Mouse (Mus musculus) erythroblast, adult 5-6 weeks (primary cell): ENCODE data around the gene Zfp598. TPM values are rescaled to one million over a fixed set of nuclear protein-coding genes. Genes with fewer than 3 reads are reported as not detected.
"Not testable (repeated sequence)": the region's sequence is repeated elsewhere in the genome, so short reads cannot be mapped to it uniquely, and the experiment has no call there.

ENCODE experiments used
- ATAC-seq: replicated peaks from 2 replicates; pipeline ENCODE4 v1.8.0; 2016; ENCODE audit warnings: moderate number of reproducible peaks, mild to moderate bottlenecking, moderate TSS enrichment, inconsistent platforms; ENCODE audit not compliant: poor library complexity, low FRiP score, severe bottlenecking
- total RNA-seq, 2 experiments: library from RNA; stranded (forward) in 1 of 2; stranded (reverse) in 1 of 2; fragments of 150-400 nt in 1 of 2; fragments of 200-764, 138-1000 nt in 1 of 2; gene quantifications; 2 replicates each; pipeline versions ENCODE4 v1.2.3 to v1.2.4; 2015 to 2017; ENCODE audit warnings: low replicate concordance in 2 of 2

Zfp598 gene
- total RNA-seq, 2 experiments from 2014 or later, result 3.7 to 4.0 TPM

GRCm38 (mm10) chr17:24716166-24716682 is 46.7 kb downstream of the Zfp598 start:
- ATAC-seq, result no peak

- ATAC-seq, result no peak
Measured at GRCm38 (mm10) chr17:24717943-24718342, 48.5 kb downstream of the Zfp598 start, which contains the start of the genes Rnf151 and Rps2. TSS of gene Rnf151 (minus strand) at chr17:24718063. TSS of gene Rps2 (plus strand) at chr17:24718116.

GRCm38 (mm10) chr17:24718938-24719337 is 49.5 kb downstream of the Zfp598 start:
- not testable (repeated sequence) for ATAC-seq

GRCm38 (mm10) chr17:24719494-24720222 is 50.2 kb downstream of the Zfp598 start:
- ATAC-seq, result peak; percentile 90

GRCm38 (mm10) chr17:24720616-24721015 is 51.1 kb downstream of the Zfp598 start:
- ATAC-seq, result not testable (repeated sequence)

- ATAC-seq, result not testable (repeated sequence)
Measured at GRCm38 (mm10) chr17:24721383-24721955, 52.0 kb downstream of the Zfp598 start.

- no peak for ATAC-seq
Measured at GRCm38 (mm10) chr17:24722220-24722924, 52.9 kb downstream of the Zfp598 start.

- no peak for ATAC-seq
Measured at GRCm38 (mm10) chr17:24723122-24723880, 53.8 kb downstream of the Zfp598 start.

GRCm38 (mm10) chr17:24723881-24724180 is 54.3 kb downstream of the Zfp598 start:
- peak; percentile 46 for ATAC-seq

GRCm38 (mm10) chr17:24724184-24724583 is 54.7 kb downstream of the Zfp598 start, which contains the start of gene Ndufb10:
TSS of gene Ndufb10 (minus strand) at chr17:24724478.
- peak; percentile 82 for ATAC-seq

- ATAC-seq, result no peak
Measured at GRCm38 (mm10) chr17:24725637-24726390, 56.3 kb downstream of the Zfp598 start.

GRCm38 (mm10) chr17:24727618-24728017 is 58.1 kb downstream of the Zfp598 start, which contains the start of gene Rpl3l:
TSS of gene Rpl3l (plus strand) at chr17:24727820.
- no peak for ATAC-seq

GRCm38 (mm10) chr17:24728184-24728583 is 58.7 kb downstream of the Zfp598 start:
- ATAC-seq, result no peak

GRCm38 (mm10) chr17:24729067-24729466 is 59.6 kb downstream of the Zfp598 start:
- no peak for ATAC-seq

- ATAC-seq, result no peak
Measured at GRCm38 (mm10) chr17:24730787-24731186, 61.3 kb downstream of the Zfp598 start.
